Mouse (Mus musculus): ENCODE measurements around the gene Fars2.

Gene Fars2

GRCm38 (mm10) chr13:36554743-36555142 lies 437.5 kb downstream of the Fars2 start:
- DNase-seq (ENCODE audit: extremely low spot score, low read depth, low spot score), result no peak

- DNase-seq (ENCODE audit: extremely low spot score, low read depth, low spot score), result no peak
These were observed 445.5 kb downstream of the Fars2 start for GRCm38 (mm10) chr13:36562447-36563441.

GRCm38 (mm10) chr13:36564764-36565315 lies 447.6 kb downstream of the Fars2 start:
- DNase-seq (ENCODE audit: extremely low spot score, low read depth, low spot score), result no peak

GRCm38 (mm10) chr13:36576781-36577180 lies 459.6 kb downstream of the Fars2 start:
- no peak for DNase-seq (ENCODE audit: extremely low spot score, low read depth, low spot score)

- DNase-seq (ENCODE audit: extremely low spot score, low read depth, low spot score), result no peak
These were observed 460.8 kb downstream of the Fars2 start for GRCm38 (mm10) chr13:36577916-36578568.

- DNase-seq (ENCODE audit: extremely low spot score, low read depth, low spot score), result no peak
These were observed 461.5 kb downstream of the Fars2 start for GRCm38 (mm10) chr13:36578569-36579333.

- DNase-seq (ENCODE audit: extremely low spot score, low read depth, low spot score), result no peak
These were observed 465.3 kb downstream of the Fars2 start for GRCm38 (mm10) chr13:36582406-36583070.

GRCm38 (mm10) chr13:36583481-36584151 lies 466.4 kb downstream of the Fars2 start:
- DNase-seq (ENCODE audit: extremely low spot score, low read depth, low spot score), result no peak

- DNase-seq (ENCODE audit: extremely low spot score, low read depth, low spot score), result no peak
These were observed 467.0 kb downstream of the Fars2 start for GRCm38 (mm10) chr13:36584197-36584596.

GRCm38 (mm10) chr13:36589092-36589491 lies 471.9 kb downstream of the Fars2 start:
- no peak for DNase-seq (ENCODE audit: extremely low spot score, low read depth, low spot score)

- DNase-seq (ENCODE audit: extremely low spot score, low read depth, low spot score), result no peak
These were observed 475.1 kb downstream of the Fars2 start for GRCm38 (mm10) chr13:36592291-36592690.

GRCm38 (mm10) chr13:36606717-36607116 lies 489.5 kb downstream of the Fars2 start:
- no peak for DNase-seq (ENCODE audit: extremely low spot score, low read depth, low spot score)

- no peak for DNase-seq (ENCODE audit: extremely low spot score, low read depth, low spot score)
These were observed 490.7 kb downstream of the Fars2 start for GRCm38 (mm10) chr13:36607871-36608270.

GRCm38 (mm10) chr13:36610426-36610825 lies 493.2 kb downstream of the Fars2 start:
- DNase-seq (ENCODE audit: extremely low spot score, low read depth, low spot score), result no peak

GRCm38 (mm10) chr13:36612785-36613750 lies 495.9 kb downstream of the Fars2 start:
- no peak for DNase-seq (ENCODE audit: extremely low spot score, low read depth, low spot score)

- no peak for DNase-seq (ENCODE audit: extremely low spot score, low read depth, low spot score)
These were observed 503.5 kb downstream of the Fars2 start for GRCm38 (mm10) chr13:36620498-36621332.

GRCm38 (mm10) chr13:36621333-36621659 lies 504.1 kb downstream of the Fars2 start:
- DNase-seq (ENCODE audit: extremely low spot score, low read depth, low spot score), result no peak

- DNase-seq (ENCODE audit: extremely low spot score, low read depth, low spot score), result no peak
These were observed 506.3 kb downstream of the Fars2 start for GRCm38 (mm10) chr13:36623556-36623955.

Measured in hindlimb bud, embryonic 11.5 days (tissue).